Mouse (Mus musculus): ENCODE results near the gene Carns1.

DNA sequence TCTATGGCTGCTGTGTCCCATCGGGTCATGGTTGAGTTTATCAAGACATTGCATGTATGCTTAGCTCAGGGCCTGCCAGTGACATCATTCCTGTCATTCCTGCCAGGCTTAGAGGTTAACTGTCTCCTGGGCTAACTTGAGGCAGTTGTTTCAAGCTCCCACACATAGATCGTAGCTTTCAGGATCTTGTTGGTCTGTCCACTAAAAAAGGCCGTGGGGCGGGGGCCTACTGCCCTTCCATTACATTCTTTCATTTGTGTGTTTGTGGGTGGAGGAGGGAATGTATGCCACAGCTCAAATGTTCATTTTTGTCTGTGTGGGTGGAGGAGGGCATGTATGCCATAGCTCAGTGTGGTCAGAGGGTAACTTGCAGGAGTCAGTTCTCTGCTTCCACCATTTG lies 45.2 kb downstream of the Carns1 start:
- TF ChIP-seq CTCF (IDR thresholded peaks at IDR 0.05; ENCODE audit: low read depth, low read length) = no peak
- no peak for TF ChIP-seq POLR2A (IDR thresholded peaks at IDR 0.05; ENCODE audit: extremely low read depth, insufficient read depth, low read length)
